Mouse (Mus musculus): ENCODE results near the gene Lck. TPM values are rescaled to one million over a fixed set of nuclear protein-coding genes. Genes with fewer than 3 reads are reported as not detected.

The Lck gene
- polyA plus RNA-seq, 1 experiment from 2014 or later: 3.1 TPM

DNA sequence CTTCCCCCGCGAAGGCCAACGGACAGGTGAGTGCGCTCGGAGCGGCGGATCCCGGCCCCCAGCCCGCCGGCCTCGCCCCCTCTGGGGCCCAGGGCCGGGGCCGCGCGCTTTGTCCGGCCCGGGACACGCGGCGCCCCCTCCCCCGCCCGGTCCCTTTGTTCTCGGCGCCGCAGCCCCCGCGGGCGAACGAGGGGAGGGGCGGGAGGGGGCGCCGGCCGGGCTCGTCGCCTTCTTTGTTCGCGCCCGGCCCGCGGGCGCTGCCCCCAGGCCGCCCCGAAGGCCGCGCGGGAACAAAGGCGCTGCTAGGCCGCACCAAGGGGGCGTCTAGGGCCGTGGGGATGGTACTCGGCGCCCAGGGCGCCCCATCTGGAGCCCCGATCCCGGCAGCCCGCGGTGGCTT lies 59.5 kb downstream of the Lck start:
- peak overlapping the region; percentile 99 for H3K4me2 ChIP-seq (replicated peaks; ENCODE audit: low read depth)
- peak; percentile 14; the same call in 1 of the 2 replicates for ATAC-seq
- H3K4me3 ChIP-seq (ENCODE audit: low read depth, low read length): peak overlapping the region; percentile 84
- no peaks in the 10 kb centered on the region for H3K9me3 ChIP-seq (ENCODE audit: control insufficient read depth)
- 0 out of 2 replicates have a peak, but pooled peaks cover 4% of the 10 kb centered on the region for H3K4me1 ChIP-seq (replicated peaks; ENCODE audit: control insufficient read depth, insufficient read depth, low read length)
- peaks cover 25% of the 10 kb centered on the region for H3K36me3 ChIP-seq (ENCODE audit: control insufficient read depth, insufficient read depth)
- no peak for TF ChIP-seq CTCF (IDR thresholded peaks at IDR 0.05; ENCODE audit: low read depth)
- peak overlapping the region; percentile 84 for H3K9ac ChIP-seq (ENCODE audit: low read depth, low read length)
- WGBS: under 1% methylated on average over 14 of the region's 57 CpGs
- no peaks in the 10 kb centered on the region for H3K27me3 ChIP-seq (replicated peaks; ENCODE audit: control insufficient read depth, insufficient read depth, low read length)
- H3K27ac ChIP-seq (ENCODE audit: low read depth, low read length): peak overlapping the region; percentile 76

GRCm38 (mm10) chr4:129513086-129513767 lies 60.2 kb downstream of the Lck start, which contains the start of gene Marcksl1:
TSS of gene Marcksl1 (plus strand) at chr4:129513581.
- H3K27me3 ChIP-seq (replicated peaks; ENCODE audit: control insufficient read depth, insufficient read depth, low read length): no peaks in the 10 kb centered on the region
- TF ChIP-seq CTCF (IDR thresholded peaks at IDR 0.05; ENCODE audit: low read depth): peak; percentile 25; the same call in 1 of the 2 replicates
- peak within 1 kb of the TSS; percentile 84 for H3K9ac ChIP-seq (ENCODE audit: low read depth, low read length)
- H3K4me3 ChIP-seq (ENCODE audit: low read depth, low read length): peak within 1 kb of the TSS; percentile 84
- H3K4me2 ChIP-seq (replicated peaks; ENCODE audit: low read depth): peak within 1 kb of the TSS; percentile 99
- H3K9me3 ChIP-seq (ENCODE audit: control insufficient read depth): no peaks in the 10 kb centered on the region
- WGBS: 10% methylated on average over 42 of the region's 47 CpGs
- H3K36me3 ChIP-seq (ENCODE audit: control insufficient read depth, insufficient read depth): peaks cover 19% of the 10 kb centered on the region
- peak within 1 kb of the TSS; percentile 76 for H3K27ac ChIP-seq (ENCODE audit: low read depth, low read length)
- ATAC-seq: peak; percentile 67
- H3K4me1 ChIP-seq (replicated peaks; ENCODE audit: control insufficient read depth, insufficient read depth, low read length): 0 out of 2 replicates have a peak, but pooled peaks cover 4% of the 10 kb centered on the region

GRCm38 (mm10) chr4:129511413-129512096 lies 61.9 kb downstream of the Lck start:
- peaks cover 2% of the 10 kb centered on the region; the same call in 1 of the 2 replicates for H3K36me3 ChIP-seq (ENCODE audit: control insufficient read depth, insufficient read depth)
- no peak overlapping the region for H3K9ac ChIP-seq (ENCODE audit: low read depth, low read length)
- H3K27ac ChIP-seq (ENCODE audit: low read depth, low read length): no peak overlapping the region
- H3K9me3 ChIP-seq (ENCODE audit: control insufficient read depth): no peaks in the 10 kb centered on the region
- no peak for ATAC-seq
- 0 out of 2 replicates have a peak, but pooled peaks cover 4% of the 10 kb centered on the region for H3K4me1 ChIP-seq (replicated peaks; ENCODE audit: control insufficient read depth, insufficient read depth, low read length)
- no peaks in the 10 kb centered on the region for H3K27me3 ChIP-seq (replicated peaks; ENCODE audit: control insufficient read depth, insufficient read depth, low read length)
- 60% methylated on average over 6 of the region's 6 CpGs for WGBS
- H3K4me3 ChIP-seq (ENCODE audit: low read depth, low read length): no peak overlapping the region
- no peak for TF ChIP-seq CTCF (IDR thresholded peaks at IDR 0.05; ENCODE audit: low read depth)
- H3K4me2 ChIP-seq (replicated peaks; ENCODE audit: low read depth): no peak overlapping the region

- Histone ChIP-seq H3K4me3 (ENCODE audit: low read depth, low read length) (no peak overlapping the region), H3K9ac (ENCODE audit: low read depth, low read length) (no peak overlapping the region), H3K27ac (ENCODE audit: low read depth, low read length) (no peak overlapping the region), H3K36me3 (ENCODE audit: control insufficient read depth, insufficient read depth) (no peaks in the 10 kb centered on the region), H3K27me3 (replicated peaks; ENCODE audit: control insufficient read depth, insufficient read depth, low read length) (no peaks in the 10 kb centered on the region), H3K9me3 (ENCODE audit: control insufficient read depth) (no peaks in the 10 kb centered on the region), H3K4me2 (replicated peaks; ENCODE audit: low read depth) (no peak overlapping the region), H3K4me1 (replicated peaks; ENCODE audit: control insufficient read depth, insufficient read depth, low read length) (0 out of 2 replicates have a peak, but pooled peaks cover 4% of the 10 kb centered on the region)
- no peak for TF ChIP-seq CTCF (IDR thresholded peaks at IDR 0.05; ENCODE audit: low read depth)
- 73% methylated on average over 6 of the region's 6 CpGs for WGBS
- no peak for ATAC-seq
These were observed 62.6 kb downstream of the Lck start for GRCm38 (mm10) chr4:129510723-129511412.

DNA sequence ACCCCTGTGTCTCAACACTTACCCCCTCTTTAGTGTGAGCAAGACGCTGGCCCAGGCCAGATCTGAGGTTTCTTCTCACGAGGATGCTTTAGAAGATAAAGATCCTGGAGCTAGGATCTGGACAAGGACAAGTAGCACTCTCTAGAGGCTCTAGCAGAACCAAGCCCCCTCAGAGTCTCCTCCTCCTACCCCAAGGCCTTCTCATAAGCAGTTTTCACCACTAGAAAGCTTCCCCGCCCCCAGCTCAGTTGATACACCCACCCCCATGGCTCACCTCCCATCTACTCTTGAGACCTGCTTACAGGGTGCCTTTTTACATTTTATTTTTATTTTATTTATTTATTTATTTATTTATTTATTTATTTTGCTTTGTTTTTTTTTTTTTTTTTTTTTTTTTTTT lies 63.8 kb downstream of the Lck start:
- Histone ChIP-seq H3K9me3 (ENCODE audit: control insufficient read depth) (no peaks in the 10 kb centered on the region), H3K9ac (ENCODE audit: low read depth, low read length) (no peak overlapping the region), H3K27ac (ENCODE audit: low read depth, low read length) (no peak overlapping the region), H3K36me3 (ENCODE audit: control insufficient read depth, insufficient read depth) (no peaks in the 10 kb centered on the region), H3K4me3 (ENCODE audit: low read depth, low read length) (no peak overlapping the region), H3K4me2 (replicated peaks; ENCODE audit: low read depth) (no peak overlapping the region), H3K4me1 (replicated peaks; ENCODE audit: control insufficient read depth, insufficient read depth, low read length) (0 out of 2 replicates have a peak, but pooled peaks cover 4% of the 10 kb centered on the region), H3K27me3 (replicated peaks; ENCODE audit: control insufficient read depth, insufficient read depth, low read length) (no peaks in the 10 kb centered on the region)
- WGBS: 77% methylated on average over 3 of the region's 3 CpGs
- ATAC-seq: no peak
- TF ChIP-seq CTCF (IDR thresholded peaks at IDR 0.05; ENCODE audit: low read depth): no peak

Data from intestine, postnatal 0 days (tissue).